Mouse (Mus musculus): Measurements from ENCODE around the gene Dnah9. TPM values are rescaled to one million over a fixed set of nuclear protein-coding genes. Genes with fewer than 3 reads are reported as not detected.

Dnah9 gene
- total and polyA plus RNA-seq, 3 experiments = 0.01 TPM; not detected in 2

- H3K79me2 ChIP-seq (ENCODE audit: control insufficient read depth, insufficient read depth, low read length, poor library complexity) = no peaks in the 10 kb centered on the region
- DNase-seq (ENCODE audit: low read depth, low spot score) = no peak
- H3K27me3 ChIP-seq (ENCODE audit: control insufficient read depth in 1 of 2, insufficient read depth in 2 of 2, low read length in 2 of 2) = no peaks in the 10 kb centered on the region
- H3K27ac ChIP-seq (ENCODE audit: control insufficient read depth, low read depth, low read length) = no peak overlapping the region
- H3K4me3 ChIP-seq (ENCODE audit: control insufficient read depth in 1 of 2, insufficient read depth in 1 of 2, low read depth in 2 of 2, low read length in 2 of 2) = no peak overlapping the region
- no peaks in the 10 kb centered on the region for H3K9me3 ChIP-seq (replicated peaks; ENCODE audit: insufficient read depth, low read length)
- no peaks in the 10 kb centered on the region for H3K36me3 ChIP-seq (ENCODE audit: control insufficient read depth in 1 of 2, insufficient read depth in 2 of 2, low read length in 2 of 2)
- no peak for TF ChIP-seq MYC (IDR thresholded peaks at IDR 0.05; ENCODE audit: low read depth, low read length)
- TF ChIP-seq TAL1 (IDR thresholded peaks at IDR 0.05; ENCODE audit: low read length) = no peak
- no peak for TF ChIP-seq MYB (IDR thresholded peaks at IDR 0.05; ENCODE audit: low read depth, low read length)
- no peak for TF ChIP-seq HCFC1 (IDR thresholded peaks at IDR 0.05; ENCODE audit: low read depth, low read length)
- TF ChIP-seq MAZ (IDR thresholded peaks at IDR 0.05; ENCODE audit: low read depth, low read length) = no peak
- no peak for TF ChIP-seq E2F4 (IDR thresholded peaks at IDR 0.05; ENCODE audit: borderline replicate concordance, low read depth, low read length)
- TF ChIP-seq USF1 (IDR thresholded peaks at IDR 0.05; ENCODE audit: low read depth, low read length) = no peak
- no peak for TF ChIP-seq EP300 (IDR thresholded peaks at IDR 0.05; ENCODE audit: low read depth in 1 of 2, low read length in 2 of 2)
- TF ChIP-seq GABPA (IDR thresholded peaks at IDR 0.05; ENCODE audit: low read depth, low read length) = no peak
- TF ChIP-seq CHD2 (IDR thresholded peaks at IDR 0.05; ENCODE audit: low read length) = no peak
- no peak for TF ChIP-seq ZC3H11A (IDR thresholded peaks at IDR 0.05; ENCODE audit: low read depth, low read length)
- TF ChIP-seq ZKSCAN1 (IDR thresholded peaks at IDR 0.05; ENCODE audit: low read depth, low read length) = no peak
- no peak for TF ChIP-seq TBP (IDR thresholded peaks at IDR 0.05; ENCODE audit: low read depth, low read length)
- TF ChIP-seq NRF1 (IDR thresholded peaks at IDR 0.05; ENCODE audit: insufficient read depth, low read depth, low read length, poor library complexity, severe bottlenecking) = no peak
- H3K4me1 ChIP-seq (ENCODE audit: control insufficient read depth in 1 of 2, insufficient read depth in 2 of 2, low read length in 2 of 2) = no peaks in the 10 kb centered on the region
- no peak overlapping the region for H3K9ac ChIP-seq (ENCODE audit: control insufficient read depth, low read depth, low read length, poor library complexity, severe bottlenecking)
Observed at GRCm38 (mm10) chr11:66051294-66051693, 117.1 kb downstream of the Dnah9 start.

- Histone ChIP-seq H3K9me3 (replicated peaks; ENCODE audit: insufficient read depth, low read length) (no peaks in the 10 kb centered on the region), H3K36me3 (ENCODE audit: control insufficient read depth in 1 of 2, insufficient read depth in 2 of 2, low read length in 2 of 2) (no peaks in the 10 kb centered on the region), H3K9ac (ENCODE audit: control insufficient read depth, low read depth, low read length, poor library complexity, severe bottlenecking) (no peak overlapping the region), H3K4me1 (ENCODE audit: control insufficient read depth in 1 of 2, insufficient read depth in 2 of 2, low read length in 2 of 2) (no peaks in the 10 kb centered on the region), H3K27ac (ENCODE audit: control insufficient read depth, low read depth, low read length) (no peak overlapping the region), H3K4me3 (ENCODE audit: control insufficient read depth in 1 of 2, insufficient read depth in 1 of 2, low read depth in 2 of 2, low read length in 2 of 2) (no peak overlapping the region), H3K79me2 (ENCODE audit: control insufficient read depth, insufficient read depth, low read length, poor library complexity) (no peaks in the 10 kb centered on the region), H3K27me3 (ENCODE audit: control insufficient read depth in 1 of 2, insufficient read depth in 2 of 2, low read length in 2 of 2) (no peaks in the 10 kb centered on the region)
- DNase-seq (ENCODE audit: low read depth, low spot score) = no peak
- no peak for TF ChIP-seq CHD1 (IDR thresholded peaks at IDR 0.05; ENCODE audit: low read depth, low read length)
- TF ChIP-seq JUND (IDR thresholded peaks at IDR 0.05; ENCODE audit: low read depth, low read length) = no peak
Observed at GRCm38 (mm10) chr11:66049146-66049545, 119.2 kb downstream of the Dnah9 start.
